Mouse (Mus musculus) brain, embryonic 14.5 days (tissue): ENCODE data around the gene Tlr9. TPM values are rescaled to one million over a fixed set of nuclear protein-coding genes. Genes with fewer than 3 reads are reported as not detected.

Experiments
- DNase-seq: peaks from one replicate; pipeline ENCODE4 v3.0.0-alpha.2; 2011; ENCODE audit warnings: low read depth
- CTCF ChIP-seq: fragments of 200-500 bp; IDR thresholded peaks from 2 replicates; pipeline ENCODE4 v1.5.1; 2012; ENCODE audit warnings: inconsistent platforms, mild to moderate bottlenecking, moderate library complexity, borderline replicate concordance; ENCODE audit not compliant: insufficient read depth, insufficient read length; ENCODE audit errors: extremely low read depth
- POLR2A ChIP-seq: fragments of 200-500 bp; IDR thresholded peaks from 2 replicates; pipeline ENCODE4 v1.6.1; 2012; ENCODE audit warnings: mild to moderate bottlenecking, inconsistent platforms, borderline replicate concordance; ENCODE audit not compliant: poor library complexity, insufficient read depth, insufficient read length, severe bottlenecking; ENCODE audit errors: extremely low read depth
- polyA plus RNA-seq: library from polyadenylated mRNA; depleted of rRNA; stranded (reverse); fragments of >200 nt; gene quantifications from 2 replicates; pipeline ENCODE4 v1.2.3, GENCODE M21; 2012

The Tlr9 gene
- polyA plus RNA-seq, 1 experiment: 0.45 TPM

DNA sequence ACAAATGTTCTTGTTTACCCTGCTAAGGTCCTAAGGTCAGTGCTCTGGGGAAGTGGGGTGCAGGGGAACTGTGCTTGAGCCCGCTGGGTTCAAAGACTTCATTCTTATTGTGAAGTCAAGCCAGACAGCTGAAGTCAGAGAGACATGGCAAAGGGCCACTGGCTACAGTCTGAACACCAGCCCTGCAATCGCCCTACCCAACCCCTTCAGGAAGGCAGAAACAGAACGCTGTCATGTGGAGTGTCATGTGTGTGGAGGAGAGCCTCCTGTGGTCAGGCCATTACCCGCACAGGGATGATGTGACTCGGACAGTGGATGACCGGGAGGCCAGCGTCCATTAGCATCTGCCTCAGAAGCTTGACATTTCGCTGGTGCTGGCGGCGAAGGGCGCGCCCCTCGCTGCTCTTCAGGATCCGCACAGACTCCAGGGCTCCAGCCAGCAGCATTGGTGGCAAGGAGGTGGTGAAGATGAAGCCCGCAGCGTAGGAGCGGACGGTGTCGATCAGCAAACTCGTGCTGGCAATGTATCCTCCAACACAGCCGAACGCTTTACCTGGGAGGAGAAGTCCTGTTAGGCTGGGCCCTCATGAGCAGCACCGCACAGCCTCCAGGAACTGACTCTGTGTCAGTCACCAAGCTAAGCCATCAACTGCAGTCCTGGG is 13.9 kb downstream of the Tlr9 start:
- TF ChIP-seq POLR2A (no peak), CTCF (no peak)
- DNase-seq: no peak

DNA sequence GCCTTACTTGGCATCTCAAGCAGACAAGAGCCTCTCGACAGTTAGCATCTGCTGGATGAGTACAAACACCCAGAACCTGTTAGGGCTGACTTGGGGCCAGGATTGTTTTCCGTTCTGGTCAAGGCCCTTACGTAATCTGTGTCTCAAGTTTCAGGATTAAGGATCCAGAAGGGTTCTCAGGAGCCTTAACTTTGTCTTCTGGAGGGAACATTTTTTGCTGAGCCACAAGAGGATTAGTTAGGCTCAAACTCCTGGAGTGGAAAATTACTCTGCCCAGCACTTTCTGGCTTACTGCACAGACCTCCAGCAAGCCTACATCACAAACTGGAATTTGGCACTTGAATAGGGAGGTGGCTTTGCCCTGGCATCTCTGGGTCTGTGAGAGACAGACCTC is 14.4 kb downstream of the Tlr9 start:
- no peak for DNase-seq
- TF ChIP-seq CTCF (no peak), POLR2A (no peak)

DNA sequence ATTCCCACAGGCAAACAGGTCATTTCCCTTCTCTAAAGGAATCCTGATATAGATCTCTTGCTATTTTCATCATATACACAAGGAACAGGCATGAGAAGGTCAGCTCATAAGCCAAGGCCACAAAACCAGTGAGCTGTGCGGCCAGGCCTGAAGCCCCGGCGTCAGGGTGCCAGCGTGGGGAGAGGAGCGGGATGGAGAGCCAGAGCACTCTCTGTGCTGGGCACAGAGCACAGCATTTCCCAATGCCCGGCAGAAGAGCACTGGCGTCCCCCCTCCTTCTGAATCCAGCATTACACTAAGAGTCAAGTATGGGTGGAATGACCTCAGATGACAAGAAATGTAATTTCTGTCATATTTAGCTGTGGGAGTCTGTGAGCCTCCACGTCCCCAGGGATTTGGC is 15.0 kb downstream of the Tlr9 start:
- DNase-seq: no peak
- TF ChIP-seq POLR2A: no peak
- TF ChIP-seq CTCF: no peak

DNA sequence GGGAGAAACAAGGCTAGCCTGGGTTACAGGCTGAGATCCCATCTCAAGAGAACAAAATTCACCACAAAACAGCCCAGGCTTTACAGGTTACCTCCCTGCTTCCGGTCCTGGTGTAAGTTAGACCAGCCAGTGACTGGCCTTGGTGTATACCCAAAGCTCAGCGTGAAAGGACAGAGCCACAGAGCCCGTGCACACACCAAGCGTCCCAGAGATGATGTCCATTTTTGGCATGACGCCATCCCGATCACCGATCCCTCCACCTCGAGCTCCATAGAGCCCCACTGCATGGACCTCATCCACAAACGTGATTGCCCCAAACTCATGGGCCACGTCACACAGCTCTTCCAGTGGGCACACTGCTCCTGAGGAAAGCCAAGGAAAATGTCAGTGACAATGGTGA is 15.5 kb downstream of the Tlr9 start:
- no peak for DNase-seq
- no peak for TF ChIP-seq CTCF

DNA sequence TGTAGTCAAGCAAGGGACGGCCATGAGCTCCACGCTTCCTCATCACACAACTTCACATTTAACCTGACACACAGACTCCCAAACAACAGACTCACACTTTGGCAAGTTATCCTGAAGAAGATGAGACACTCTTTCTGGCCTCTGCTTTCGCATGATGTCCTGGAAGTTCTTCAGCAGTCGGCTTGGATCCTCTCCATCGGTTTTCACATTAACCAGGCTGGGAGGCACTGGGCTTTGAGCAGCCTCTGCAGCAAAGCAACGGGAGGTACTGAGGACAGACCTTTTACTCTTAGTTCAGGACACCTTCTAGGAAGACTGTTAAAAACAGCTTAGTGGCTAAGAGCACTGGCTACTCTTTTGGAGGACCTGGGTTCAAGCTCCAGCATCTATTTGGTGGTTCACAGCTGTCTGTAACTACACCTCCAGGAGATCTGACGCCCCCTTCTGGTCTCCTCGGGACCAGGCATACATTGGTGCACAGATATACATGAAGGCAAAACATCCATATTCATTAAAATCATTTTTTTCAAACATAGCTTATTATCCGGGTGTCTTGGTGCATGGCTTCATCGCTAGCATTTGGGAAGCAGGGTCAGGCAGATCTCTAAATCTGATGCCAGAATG is 19.3 kb downstream of the Tlr9 start:
- no peak for DNase-seq
- TF ChIP-seq CTCF (no peak), POLR2A (no peak)

DNA sequence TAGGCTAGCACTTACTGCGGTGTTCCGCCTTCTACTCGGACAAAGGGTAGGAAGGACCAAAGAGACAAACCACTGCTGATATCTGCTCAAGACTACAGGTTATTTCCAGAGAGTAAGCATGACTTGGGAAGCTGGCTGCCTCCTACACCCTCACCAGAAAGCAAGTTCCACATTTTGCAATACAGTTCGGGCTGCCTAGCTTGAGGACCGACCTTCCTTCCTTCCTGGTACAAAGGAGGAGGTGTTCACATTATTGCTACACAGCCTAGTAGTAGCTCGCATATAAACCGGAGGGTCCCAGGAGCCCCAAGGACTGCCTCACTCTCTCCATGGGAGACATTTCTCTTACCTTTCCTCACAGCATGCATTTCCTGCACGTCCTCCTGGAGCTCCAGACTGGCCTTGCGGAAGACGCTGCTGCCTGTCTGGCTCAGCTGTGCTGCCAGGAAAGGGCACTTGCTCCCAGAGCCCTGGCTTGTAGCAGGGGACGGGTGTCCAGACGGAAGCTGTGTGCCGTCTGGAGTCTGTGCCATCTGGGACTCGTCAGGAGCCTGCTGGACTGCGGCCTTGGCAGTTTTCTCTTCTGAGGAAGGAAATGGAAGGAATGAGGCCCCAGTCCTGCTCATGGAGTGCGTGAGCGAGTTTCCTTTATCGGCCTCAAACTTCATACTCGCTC is 20.6 kb downstream of the Tlr9 start:
- TF ChIP-seq POLR2A: no peak
- no peak for TF ChIP-seq CTCF
- no peak for DNase-seq

DNA sequence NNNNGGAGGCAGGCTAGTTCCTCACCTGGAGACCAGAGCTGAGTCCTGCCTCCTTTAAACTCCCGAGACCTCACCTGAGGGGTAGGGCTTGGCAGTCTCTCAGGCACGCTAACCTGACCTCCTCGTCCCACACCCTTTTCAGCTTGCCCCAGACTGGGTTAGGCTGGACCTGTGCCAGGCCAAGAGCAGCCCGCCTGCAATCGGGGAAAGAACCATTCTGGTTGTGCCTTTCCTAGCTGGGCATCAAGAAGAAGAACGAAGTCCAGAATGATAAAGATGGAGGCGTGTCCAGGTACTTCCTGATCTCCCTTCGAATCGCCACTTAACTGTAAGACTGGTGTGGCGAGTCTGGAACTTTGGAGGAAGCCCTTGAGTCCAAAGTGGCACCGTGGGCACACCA is 27.2 kb downstream of the Tlr9 start:
- TF ChIP-seq CTCF: no peak
- TF ChIP-seq POLR2A: no peak
- no peak for DNase-seq

DNA sequence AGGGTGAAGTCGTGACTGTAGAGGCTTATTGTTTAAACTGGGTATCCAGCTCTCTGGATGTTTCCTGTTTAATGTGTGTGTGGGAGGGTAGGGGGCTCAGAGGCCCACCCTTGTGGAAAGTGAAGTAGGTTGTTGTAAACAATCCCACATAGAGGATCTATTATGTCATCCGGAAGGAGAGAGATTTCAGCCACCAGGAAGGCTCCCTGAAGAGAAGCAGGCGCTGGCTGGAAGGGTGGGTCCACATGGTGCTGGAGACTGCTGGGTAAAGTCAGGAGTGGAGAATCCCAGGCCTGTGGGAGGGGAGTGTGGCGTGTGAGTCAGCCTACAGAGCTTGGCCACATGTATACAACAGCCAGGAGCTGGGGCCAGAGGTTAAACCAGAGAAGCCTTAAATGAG is 27.8 kb downstream of the Tlr9 start:
- DNase-seq: no peak
- no peak for TF ChIP-seq POLR2A
- TF ChIP-seq CTCF: no peak

DNA sequence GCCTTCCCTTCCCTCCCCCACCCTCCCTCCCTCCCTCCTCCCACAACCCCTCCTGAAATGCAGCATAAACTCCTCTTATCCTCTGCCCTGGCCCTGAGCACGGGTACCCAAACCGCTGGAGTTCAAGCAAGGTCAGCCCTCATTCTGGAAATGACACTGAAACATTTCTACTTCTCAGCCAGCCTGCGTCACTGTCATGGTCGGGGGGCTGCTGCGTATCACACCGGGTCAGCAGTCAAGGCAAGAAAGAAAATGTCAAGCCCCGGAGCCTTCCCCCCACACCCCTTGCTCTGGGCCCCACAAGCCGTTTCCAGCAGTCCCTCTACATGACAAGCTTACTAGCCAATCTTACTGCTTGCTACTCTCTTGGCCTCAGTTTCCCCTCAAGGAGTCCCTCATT is 28.7 kb downstream of the Tlr9 start:
- TF ChIP-seq POLR2A (no peak), CTCF (no peak)
- no peak for DNase-seq

DNA sequence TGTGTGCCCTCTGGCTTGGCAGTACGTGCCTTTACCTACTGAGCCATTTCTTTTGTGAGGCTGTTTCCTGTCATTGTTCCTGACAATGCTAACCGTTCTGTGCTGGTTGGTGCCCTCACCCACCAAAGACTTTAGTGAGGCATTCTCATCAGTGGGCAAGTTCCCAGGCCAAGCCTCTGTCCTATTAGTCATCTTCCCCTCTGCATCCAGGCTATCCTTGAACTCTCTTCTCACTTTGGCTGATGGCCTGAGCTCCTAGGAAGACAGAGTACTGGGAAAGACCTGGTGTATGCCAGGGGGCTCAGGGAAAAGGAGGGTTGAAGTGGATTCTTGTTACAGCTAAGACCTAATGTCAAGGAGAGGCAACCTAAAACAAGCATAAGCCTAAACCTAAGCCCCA is 31.6 kb downstream of the Tlr9 start:
- no peak for TF ChIP-seq CTCF
- no peak for TF ChIP-seq POLR2A

DNA sequence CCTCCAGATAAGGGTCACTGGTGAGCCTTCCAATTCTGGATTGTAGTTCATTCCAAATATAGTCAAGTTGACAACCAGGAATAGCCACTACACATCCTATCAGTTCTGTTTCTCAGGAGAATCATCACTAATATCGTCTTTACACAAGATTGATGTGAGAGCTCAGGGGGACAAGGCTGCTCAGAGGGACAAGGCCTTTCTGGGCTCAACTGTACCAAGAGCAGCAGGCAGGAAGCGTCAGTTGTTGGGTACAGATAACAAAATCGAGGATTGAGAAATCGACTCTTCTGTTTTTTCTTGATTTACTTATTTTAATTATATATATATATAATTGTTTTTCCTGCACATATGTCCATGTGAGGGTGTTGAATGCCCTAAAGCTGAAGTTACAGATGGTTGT is 36.0 kb downstream of the Tlr9 start:
- no peak for DNase-seq
- TF ChIP-seq CTCF (no peak), POLR2A (no peak)

More for the DNA sequence above, 31.6 kb downstream of the Tlr9 start:
- no peak for DNase-seq

DNA sequence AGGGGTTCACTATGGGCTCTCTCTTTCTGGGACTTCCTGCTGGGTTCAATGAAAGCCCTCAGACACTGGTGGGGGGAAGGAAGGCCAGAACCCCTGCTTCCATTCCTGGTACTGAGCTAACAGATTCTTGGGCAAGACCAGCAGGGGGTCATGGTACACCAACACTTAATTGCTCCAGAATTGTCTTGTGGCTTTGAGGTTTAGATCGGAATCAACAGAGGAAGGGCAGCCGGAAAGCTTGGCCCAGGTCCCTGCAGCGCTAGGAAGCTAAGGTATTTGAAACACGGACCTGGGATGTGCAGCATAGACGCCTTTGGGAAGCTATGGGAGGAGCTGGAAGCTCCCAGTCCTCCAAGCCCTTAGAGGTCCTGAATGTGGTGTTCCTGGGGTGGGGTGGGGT is 36.6 kb downstream of the Tlr9 start:
- DNase-seq: no peak
- TF ChIP-seq POLR2A: no peak
